In the genomic region with DNA sequence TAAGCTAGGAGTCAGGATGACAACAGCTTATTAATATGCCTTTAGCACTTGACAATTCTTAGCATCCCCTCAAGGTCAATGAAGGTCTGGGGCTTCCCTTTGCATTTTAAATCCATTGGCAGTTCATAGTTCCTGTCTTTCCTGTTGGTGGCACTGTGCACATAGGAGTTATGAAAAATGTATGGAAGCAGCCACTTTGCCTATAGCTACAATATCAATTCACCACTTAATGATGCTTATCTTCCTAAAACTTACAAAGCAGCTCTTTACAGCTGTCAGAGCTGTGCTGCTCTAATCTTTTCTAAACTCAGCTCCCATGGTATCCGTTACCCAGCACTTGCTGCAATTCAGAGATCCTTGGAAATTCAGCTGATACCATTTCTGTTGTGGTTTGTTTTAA, we compare ENCODE assay signal across 18 mouse cellular contexts.
DNase-seq lines count a peak whose midpoint lies in the region; ATAC-seq and TF ChIP-seq lines count a peak whose summit lies in the region.
"Had no signal": no experiment of that assay in that cellular context is flagged by ENCODE, and none has a peak within 500 bp of the region (broad histone marks: within the 10 kb centered on the region; RNA-seq: fewer than 3 reads in every experiment).

No protein-coding gene starts in this region.

- H3K4me3 ChIP-seq in hindbrain, embryonic 14.5 days (replicated peaks; ENCODE audit: low read length): no peak overlapping the region
- H3K4me3 ChIP-seq in hindbrain, embryonic 13.5 days: no peak overlapping the region
- H3K4me3 ChIP-seq in lung, postnatal 0 days (ENCODE audit: low read depth, low read length): no peak overlapping the region
- H3K4me3 ChIP-seq: heart, adult 2 months; heart, embryonic 15.5 days; neural tube, embryonic 13.5 days had no signal

- H3K27me3 ChIP-seq in hindbrain, embryonic 14.5 days (ENCODE audit: control insufficient read depth, insufficient read depth, low read length): no peaks in the 10 kb centered on the region
- no peaks in the 10 kb centered on the region for H3K27me3 ChIP-seq in hindbrain, embryonic 13.5 days
- H3K27me3 ChIP-seq in lung, postnatal 0 days (replicated peaks; ENCODE audit: insufficient read depth, low read length): no peaks in the 10 kb centered on the region
- H3K27me3 ChIP-seq: heart, embryonic 15.5 days; neural tube, embryonic 13.5 days had no signal

- no peaks in the 10 kb centered on the region for H3K36me3 ChIP-seq in hindbrain, embryonic 14.5 days (replicated peaks; ENCODE audit: control insufficient read depth, insufficient read depth)
- H3K36me3 ChIP-seq in hindbrain, embryonic 13.5 days: no peaks in the 10 kb centered on the region
- no peaks in the 10 kb centered on the region for H3K36me3 ChIP-seq in lung, postnatal 0 days (ENCODE audit: insufficient read depth, low read length)
- H3K36me3 ChIP-seq: heart, embryonic 15.5 days; neural tube, embryonic 13.5 days had no signal

- DNase-seq in hindbrain, embryonic 14.5 days (ENCODE audit: low spot score): peak; percentile 29
- DNase-seq in lung, postnatal 0 days (ENCODE audit: low spot score): no peak
- DNase-seq in lung, adult 18-20 months: no peak
- peak; percentile 19 for DNase-seq in brain, adult 2 months (ENCODE audit: low read depth, low spot score)
- DNase-seq in retina, postnatal 1 day: peak; percentile 4
- DNase-seq: adrenal gland, postnatal 14 days; cerebellum, adult 8-10 months; gastrocnemius, postnatal 14 days; heart, adult 2 months; kidney, adult 2 months; left cerebral cortex, postnatal 4 days; lung, adult 2 months; right cerebral cortex, postnatal 25 days had no signal

- H3K4me2 ChIP-seq in hindbrain, embryonic 14.5 days (replicated peaks): no peak overlapping the region
- H3K4me2 ChIP-seq in hindbrain, embryonic 13.5 days: no peak overlapping the region
- H3K4me2 ChIP-seq in lung, postnatal 0 days (replicated peaks; ENCODE audit: low read depth, low read length): no peak overlapping the region
- H3K4me2 ChIP-seq: heart, embryonic 15.5 days; neural tube, embryonic 13.5 days had no signal

- H3K4me1 ChIP-seq in hindbrain, embryonic 14.5 days (replicated peaks; ENCODE audit: control insufficient read depth, insufficient read depth, low read length): no peaks in the 10 kb centered on the region
- no peaks in the 10 kb centered on the region for H3K4me1 ChIP-seq in hindbrain, embryonic 13.5 days (replicated peaks)
- H3K4me1 ChIP-seq in lung, postnatal 0 days (ENCODE audit: insufficient read depth, low read depth, low read length): no peaks in the 10 kb centered on the region
- H3K4me1 ChIP-seq: heart, embryonic 15.5 days; neural tube, embryonic 13.5 days had no signal

- TF ChIP-seq CTCF in lung, postnatal 0 days (IDR thresholded peaks at IDR 0.05): 0 out of 2 replicates have a peak, but pooled peaks have one; percentile 13

- WGBS in hindbrain, embryonic 14.5 days: 64% methylated on average over 1 of the region's 1 CpGs
- 77% methylated on average over 1 of the region's 1 CpGs for WGBS in hindbrain, embryonic 13.5 days
- 47% methylated on average over 1 of the region's 1 CpGs for WGBS in lung, postnatal 0 days

- no peak overlapping the region for H3K27ac ChIP-seq in hindbrain, embryonic 14.5 days
- no peak overlapping the region for H3K27ac ChIP-seq in hindbrain, embryonic 13.5 days
- no peak overlapping the region for H3K27ac ChIP-seq in lung, postnatal 0 days (ENCODE audit: low read length)
- H3K27ac ChIP-seq: heart, adult 2 months; heart, embryonic 15.5 days; neural tube, embryonic 13.5 days; stomach, postnatal 0 days had no signal

- no peak for TF ChIP-seq EP300 in lung, postnatal 0 days (IDR thresholded peaks at IDR 0.05)

- H3K9ac ChIP-seq in hindbrain, embryonic 14.5 days: no peak overlapping the region
- no peak overlapping the region for H3K9ac ChIP-seq in hindbrain, embryonic 13.5 days
- no peak overlapping the region for H3K9ac ChIP-seq in lung, postnatal 0 days (replicated peaks; ENCODE audit: low read depth)
- H3K9ac ChIP-seq: heart, embryonic 15.5 days; neural tube, embryonic 13.5 days had no signal

- ATAC-seq in hindbrain, embryonic 14.5 days (ENCODE audit: low FRiP score): no peak
- no peak for ATAC-seq in hindbrain, embryonic 13.5 days (ENCODE audit: low FRiP score)
- ATAC-seq in lung, postnatal 0 days: no peak
- ATAC-seq in megakaryocyte progenitor cell, adult 5-6 weeks (replicated peaks; ENCODE audit: poor library complexity): no peak

- H3K9me3 ChIP-seq in hindbrain, embryonic 14.5 days (ENCODE audit: control insufficient read depth, low read length): no peaks in the 10 kb centered on the region
- H3K9me3 ChIP-seq in hindbrain, embryonic 13.5 days: no peaks in the 10 kb centered on the region
- H3K9me3 ChIP-seq in lung, postnatal 0 days (ENCODE audit: low read length): no peaks in the 10 kb centered on the region
- H3K9me3 ChIP-seq: heart, embryonic 15.5 days; neural tube, embryonic 13.5 days had no signal

Comparison
In these comparisons a context has a peak if more than half of its experiments do, and no peak if none do; other contexts are left out.
1. DNase-seq: peak in hindbrain, embryonic 14.5 days (single experiment), brain, adult 2 months (single experiment) and retina, postnatal 1 day (single experiment); none in lung, postnatal 0 days (single experiment) and lung, adult 18-20 months (0 of 2).